Mouse (Mus musculus) limb, embryonic 14.5 days (tissue): Measurements from ENCODE around the gene Zfp69. TPM values are rescaled to one million over a fixed set of nuclear protein-coding genes. Genes with fewer than 3 reads are reported as not detected.

Source experiments
- ATAC-seq: fragments of 200-750 bp; cut with Nextera tagmentation; 2 replicates; pipeline ENCODE4 v1.8.0; 2017; ENCODE audit warnings: low read depth, moderate number of reproducible peaks, moderate TSS enrichment; ENCODE audit not compliant: low FRiP score
- DNase-seq: peaks from one replicate; pipeline ENCODE4 v3.0.0-alpha.2; 2015; ENCODE audit warnings: low spot score
- H3K27ac ChIP-seq: fragments of 300-500 bp; sonication (generic); replicated peaks from 2 replicates; pipeline ENCODE4 v1.5.1; 2014; ENCODE audit warnings: low read depth, mild to moderate bottlenecking, low read length, moderate library complexity, mixed read lengths
- H3K27me3 ChIP-seq: fragments of 300-500 bp; sonication (generic); 2 replicates; pipeline ENCODE4 v1.6.1; 2014; ENCODE audit warnings: low read length, mixed read lengths; ENCODE audit not compliant: control insufficient read depth, insufficient read depth
- H3K36me3 ChIP-seq: fragments of 300-500 bp; sonication (generic); 2 replicates; pipeline ENCODE4 v1.6.1; 2014; ENCODE audit warnings: mild to moderate bottlenecking, low read length, moderate library complexity, mixed read lengths; ENCODE audit not compliant: control insufficient read depth, insufficient read depth
- H3K4me1 ChIP-seq: fragments of 300-500 bp; sonication (generic); 2 replicates; pipeline ENCODE4 v1.6.1; 2014; ENCODE audit warnings: antibody characterized with exemption, low read length, mixed read lengths; ENCODE audit not compliant: control insufficient read depth, insufficient read depth
- H3K4me2 ChIP-seq: fragments of 300-500 bp; sonication (generic); replicated peaks from 2 replicates; pipeline ENCODE4 v1.6.1; 2014; ENCODE audit warnings: low read depth, mild to moderate bottlenecking, low read length, moderate library complexity; ENCODE audit not compliant: severe bottlenecking
- H3K4me3 ChIP-seq: fragments of 300-500 bp; sonication (generic); replicated peaks from 2 replicates; pipeline ENCODE4 v1.5.1; 2014; ENCODE audit warnings: low read length
- H3K9ac ChIP-seq: fragments of 300-500 bp; sonication (generic); 2 replicates; pipeline ENCODE4 v1.6.1; 2014; ENCODE audit warnings: mild to moderate bottlenecking, low read depth, low read length, moderate library complexity; ENCODE audit not compliant: severe bottlenecking
- H3K9me3 ChIP-seq: fragments of 300-500 bp; sonication (generic); 2 replicates; pipeline ENCODE4 v1.6.1; 2016; ENCODE audit warnings: low read length; ENCODE audit not compliant: control insufficient read depth
- POLR2A ChIP-seq: fragments of 200-500 bp; IDR thresholded peaks from 2 replicates; pipeline ENCODE4 v1.8.0; 2012; ENCODE audit warnings: inconsistent platforms, mild to moderate bottlenecking, moderate library complexity, borderline replicate concordance; ENCODE audit not compliant: insufficient read depth, insufficient read length; ENCODE audit errors: extremely low read depth
- WGBS: fragments of 180-500 bp; shearing (Covaris S2); extraction: QIAGEN DNeasy Blood & Tissue Kit; methylation state at CpG from one replicate; pipeline ENCODE4 v1.1.7; 2014; 5-methylcytosine and 5-hydroxymethylcytosine counted together
- polyA plus RNA-seq, 2 experiments: library from polyadenylated mRNA; depleted of rRNA in 1 of 2; stranded (reverse) in 1 of 2; unstranded in 1 of 2; fragments of >200 nt; fragmentation: Nextera tagmentation in 1 of 2; extraction: Ambion mirVana in 1 of 2; gene quantifications; 2 replicates each; pipeline versions ENCODE4 v1.2.1 to v1.2.3; 2012 to 2014

The Zfp69 gene
- polyA plus RNA-seq, 2 experiments = 6.0 to 7.5 TPM

DNA sequence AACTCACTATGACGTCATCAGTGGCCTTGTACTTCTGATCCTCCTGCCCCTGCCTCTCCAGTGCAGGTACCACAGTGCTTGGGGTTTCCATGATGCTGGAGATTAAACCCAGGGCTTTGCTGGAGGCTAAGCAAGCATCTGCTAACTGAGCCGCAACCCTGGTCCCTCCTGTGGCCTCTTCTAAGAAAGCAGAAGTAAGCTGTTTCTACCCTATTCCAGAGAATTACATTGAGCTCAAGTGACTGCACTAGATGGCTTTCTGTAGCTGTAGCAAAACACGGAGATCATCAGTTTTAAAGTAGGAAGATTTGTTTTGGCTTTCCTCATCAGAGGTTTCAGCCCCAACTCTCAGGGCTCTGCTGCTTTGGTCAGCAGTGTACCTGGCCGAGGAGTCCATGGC is 37.0 kb downstream of the Zfp69 start:
- no peak for TF ChIP-seq POLR2A
- ATAC-seq = no peak
- Histone ChIP-seq H3K27me3 (no peaks in the 10 kb centered on the region), H3K36me3 (no peaks in the 10 kb centered on the region), H3K27ac (no peak overlapping the region), H3K4me1 (no peaks in the 10 kb centered on the region), H3K9me3 (no peaks in the 10 kb centered on the region), H3K4me2 (no peak overlapping the region), H3K4me3 (no peak overlapping the region), H3K9ac (no peak overlapping the region)
- no peak for DNase-seq
- 66% methylated on average over 4 of the region's 4 CpGs for WGBS

DNA sequence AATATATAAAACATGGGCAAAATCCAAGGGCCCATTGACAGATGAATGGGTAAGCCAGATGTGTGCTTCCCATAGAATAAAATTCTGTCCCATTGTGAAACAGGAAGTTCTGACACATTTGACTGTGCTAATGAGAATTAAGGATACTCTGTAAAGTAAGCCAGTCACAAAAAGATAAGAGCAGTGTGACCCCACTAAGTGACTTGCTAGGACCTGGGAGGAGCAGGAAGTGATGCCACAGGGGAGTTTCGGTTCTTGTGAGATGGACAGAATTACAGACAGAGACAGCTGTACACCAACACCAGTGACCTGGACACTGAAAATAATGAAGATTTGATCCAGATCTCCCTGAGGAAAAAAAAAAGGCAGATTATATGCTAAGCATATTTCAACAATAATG is 37.6 kb downstream of the Zfp69 start:
- Histone ChIP-seq H3K36me3 (no peaks in the 10 kb centered on the region), H3K9me3 (no peaks in the 10 kb centered on the region), H3K4me3 (no peak overlapping the region), H3K9ac (no peak overlapping the region), H3K27ac (no peak overlapping the region), H3K4me1 (no peaks in the 10 kb centered on the region), H3K4me2 (no peak overlapping the region), H3K27me3 (no peaks in the 10 kb centered on the region)
- DNase-seq = no peak
- no peak for TF ChIP-seq POLR2A
- WGBS = 73% methylated on average over 1 of the region's 1 CpGs
- ATAC-seq = no peak

DNA sequence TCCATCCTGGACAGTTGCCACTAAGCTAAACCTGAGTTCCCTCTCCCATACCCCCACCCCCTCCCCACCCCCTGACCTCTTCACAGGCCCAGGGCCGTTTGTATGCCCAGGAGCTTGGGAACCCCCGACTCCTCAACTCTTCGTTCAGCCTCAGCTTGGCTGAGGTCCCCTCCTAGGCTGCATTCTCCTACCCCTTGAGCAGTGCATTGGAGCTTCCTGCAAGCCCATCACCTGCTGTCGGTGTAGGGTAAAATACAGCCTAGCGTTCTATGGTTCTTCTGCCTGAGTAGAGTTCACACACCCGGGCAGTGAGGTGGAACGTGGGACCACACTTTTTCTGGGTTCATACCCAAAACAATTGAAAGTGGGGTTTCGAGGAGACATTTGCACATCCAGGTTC is 38.1 kb downstream of the Zfp69 start:
- DNase-seq = no peak
- Histone ChIP-seq H3K4me1 (no peaks in the 10 kb centered on the region), H3K9me3 (no peaks in the 10 kb centered on the region), H3K4me2 (no peak overlapping the region), H3K27me3 (no peaks in the 10 kb centered on the region), H3K4me3 (no peak overlapping the region), H3K9ac (no peak overlapping the region), H3K36me3 (no peaks in the 10 kb centered on the region), H3K27ac (no peak overlapping the region)
- no peak for ATAC-seq
- TF ChIP-seq POLR2A = no peak
- 64% methylated on average over 8 of the region's 8 CpGs for WGBS

DNA sequence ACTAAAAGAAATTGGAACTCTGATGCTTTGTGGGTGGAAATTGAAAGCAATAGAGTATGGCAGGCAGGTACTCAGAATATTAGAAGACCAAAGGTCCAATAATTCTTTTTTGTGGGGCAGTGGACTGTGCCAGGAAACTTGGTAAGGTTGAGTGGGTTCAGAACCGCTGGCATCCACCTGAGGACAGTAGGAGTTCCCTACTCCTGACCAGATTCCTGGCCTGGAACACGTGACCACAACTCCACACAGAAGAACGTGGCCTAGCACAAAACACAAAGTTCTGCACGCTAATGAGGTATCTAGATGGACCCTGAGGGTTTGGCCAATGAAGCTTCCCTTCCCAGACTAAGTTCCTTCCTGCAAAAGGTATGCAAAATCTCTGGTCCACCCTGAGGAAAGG is 38.6 kb downstream of the Zfp69 start:
- no peak overlapping the region for H3K4me3 ChIP-seq
- no peak overlapping the region for H3K9ac ChIP-seq
- H3K4me2 ChIP-seq = no peak overlapping the region
- TF ChIP-seq POLR2A = no peak
- no peaks in the 10 kb centered on the region for H3K27me3 ChIP-seq
- no peak for ATAC-seq
- H3K4me1 ChIP-seq = no peaks in the 10 kb centered on the region
- WGBS = 52% methylated on average over 4 of the region's 4 CpGs
- H3K27ac ChIP-seq = no peak overlapping the region
- no peaks in the 10 kb centered on the region for H3K9me3 ChIP-seq
- DNase-seq = no peak
- no peaks in the 10 kb centered on the region for H3K36me3 ChIP-seq

DNA sequence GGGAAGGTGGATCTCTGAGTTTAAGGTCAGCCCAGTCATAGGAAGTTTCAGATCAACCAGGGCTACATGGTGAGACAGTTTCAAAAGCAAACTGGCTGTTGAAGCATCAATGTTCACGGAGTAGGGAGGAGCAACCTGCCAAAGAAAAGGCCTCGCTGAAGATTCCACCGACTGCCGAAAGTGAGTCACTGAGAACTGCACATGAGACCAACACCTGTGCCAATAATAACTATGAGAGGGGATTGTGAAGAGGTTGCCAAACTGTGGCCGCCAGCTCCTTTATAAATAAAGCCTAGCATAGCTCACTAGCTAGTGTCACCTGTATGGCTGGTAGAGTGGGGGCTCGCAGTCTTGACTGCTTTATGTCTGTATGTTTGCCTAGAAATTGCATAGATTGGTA is 40.4 kb downstream of the Zfp69 start:
- Histone ChIP-seq H3K4me3 (no peak overlapping the region), H3K4me2 (no peak overlapping the region), H3K4me1 (no peaks in the 10 kb centered on the region), H3K9me3 (no peaks in the 10 kb centered on the region), H3K27ac (no peak overlapping the region), H3K27me3 (no peaks in the 10 kb centered on the region), H3K9ac (no peak overlapping the region), H3K36me3 (no peaks in the 10 kb centered on the region)
- 81% methylated on average over 6 of the region's 6 CpGs for WGBS
- ATAC-seq = no peak
- no peak for DNase-seq
- TF ChIP-seq POLR2A = no peak

DNA sequence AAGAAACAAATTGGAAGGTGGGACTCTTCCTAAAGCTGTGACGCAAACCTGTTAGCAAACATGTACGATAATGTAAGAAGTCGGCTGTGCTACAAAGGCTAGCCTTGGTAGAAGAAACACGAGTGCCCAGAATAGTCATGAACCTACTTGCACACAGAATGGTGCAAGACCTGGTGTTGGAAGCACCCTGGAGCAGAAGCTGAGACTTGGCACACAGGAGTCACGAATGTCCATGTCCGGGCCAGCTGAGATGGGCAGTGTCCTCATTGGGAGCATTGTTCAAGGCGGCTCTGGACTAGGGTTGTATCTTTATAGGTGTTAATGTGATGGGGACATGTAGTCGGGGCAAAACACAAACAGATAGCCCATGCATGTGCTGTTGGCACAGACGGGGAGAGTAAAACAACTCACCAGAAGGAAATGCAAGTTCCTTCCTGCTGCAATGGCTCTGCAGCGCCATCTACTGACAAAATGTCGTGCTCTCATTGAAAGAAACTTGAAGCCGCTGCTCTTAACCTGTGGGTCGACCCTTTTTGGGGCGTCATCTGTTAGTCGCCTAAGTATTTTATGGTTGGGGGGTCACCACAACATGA is 41.8 kb downstream of the Zfp69 start:
- Histone ChIP-seq H3K9me3 (no peaks in the 10 kb centered on the region), H3K27me3 (no peaks in the 10 kb centered on the region), H3K36me3 (no peaks in the 10 kb centered on the region), H3K4me2 (no peak overlapping the region), H3K4me1 (no peaks in the 10 kb centered on the region), H3K9ac (no peak overlapping the region), H3K4me3 (no peak overlapping the region), H3K27ac (no peak overlapping the region)
- TF ChIP-seq POLR2A = no peak
- ATAC-seq (peak; percentile 26; the same call in 1 of the 2 replicates), DNase-seq (peak; percentile 77)
- WGBS = 31% methylated on average over 15 of the region's 15 CpGs
